Mouse (Mus musculus) midbrain, embryonic 12.5 days (tissue): ENCODE data around the gene Lypd6b. TPM values are rescaled to one million over a fixed set of nuclear protein-coding genes. Genes with fewer than 3 reads are reported as not detected.

Experiments
- ATAC-seq: fragments of 200-750 bp; cut with Nextera tagmentation; 2 replicates; pipeline ENCODE4 v1.8.0; 2017; ENCODE audit warnings: low read depth, moderate TSS enrichment, moderate library complexity; ENCODE audit not compliant: low FRiP score
- H3K27ac ChIP-seq: fragments of 300-500 bp; sonication (generic); replicated peaks from 2 replicates; pipeline ENCODE4 v1.5.1; 2016; ENCODE audit warnings: mild to moderate bottlenecking
- H3K27me3 ChIP-seq: fragments of 300-500 bp; sonication (generic); 2 replicates; pipeline ENCODE4 v1.6.1; 2016; ENCODE audit warnings: mild to moderate bottlenecking
- H3K36me3 ChIP-seq: fragments of 300-500 bp; sonication (generic); 2 replicates; pipeline ENCODE4 v1.6.1; 2016
- H3K4me1 ChIP-seq: fragments of 300-500 bp; sonication (generic); 2 replicates; pipeline ENCODE4 v1.6.1; 2016
- H3K4me2 ChIP-seq: fragments of 300-500 bp; sonication (generic); replicated peaks from 2 replicates; pipeline ENCODE4 v1.6.1; 2016; ENCODE audit warnings: mild to moderate bottlenecking, moderate library complexity
- H3K4me3 ChIP-seq: fragments of 300-500 bp; sonication (generic); 2 replicates; pipeline ENCODE4 v1.5.1; 2016; ENCODE audit warnings: mild to moderate bottlenecking
- H3K9ac ChIP-seq: fragments of 300-500 bp; sonication (generic); replicated peaks from 2 replicates; pipeline ENCODE4 v1.6.1; 2016; ENCODE audit warnings: mild to moderate bottlenecking, moderate library complexity
- H3K9me3 ChIP-seq: fragments of 300-500 bp; sonication (generic); 2 replicates; pipeline ENCODE4 v1.6.1; 2016; ENCODE audit warnings: mild to moderate bottlenecking
- WGBS: fragments of 180-500 bp; shearing (Covaris S2); methylation state at CpG from one replicate; pipeline ENCODE4 v1.1.7; 2016; 5-methylcytosine and 5-hydroxymethylcytosine counted together
- polyA plus RNA-seq: library from polyadenylated mRNA; unstranded; fragments of >200 nt; fragmentation: Nextera tagmentation; extraction: Ambion mirVana; gene quantifications from 2 replicates; pipeline ENCODE4 v1.2.1, GENCODE M21; 2016

Lypd6b gene
- polyA plus RNA-seq, 1 experiment from 2014 or later = 0.89 TPM

GRCm38 (mm10) chr2:49860219-49860962, 72.9 kb downstream of the Lypd6b start:
- no peak for ATAC-seq
- Histone ChIP-seq H3K27me3 (no peaks in the 10 kb centered on the region), H3K9me3 (no peaks in the 10 kb centered on the region), H3K4me1 (no peaks in the 10 kb centered on the region), H3K27ac (no peak overlapping the region), H3K9ac (no peak overlapping the region), H3K4me2 (no peak overlapping the region), H3K4me3 (no peak overlapping the region), H3K36me3 (no peaks in the 10 kb centered on the region)
- 51% methylated on average over 11 of the region's 11 CpGs for WGBS

- Histone ChIP-seq H3K4me2 (no peak overlapping the region), H3K36me3 (no peaks in the 10 kb centered on the region), H3K27ac (no peak overlapping the region), H3K27me3 (no peaks in the 10 kb centered on the region), H3K4me3 (no peak overlapping the region), H3K4me1 (no peaks in the 10 kb centered on the region), H3K9me3 (no peaks in the 10 kb centered on the region), H3K9ac (no peak overlapping the region)
- 34% methylated on average over 10 of the region's 12 CpGs for WGBS
- ATAC-seq = no peak
Observed at GRCm38 (mm10) chr2:49860969-49861592, 73.6 kb downstream of the Lypd6b start.

- 70% methylated on average over 8 of the region's 8 CpGs for WGBS
- ATAC-seq = no peak
- H3K4me1 ChIP-seq = no peaks in the 10 kb centered on the region
Observed at GRCm38 (mm10) chr2:49861658-49862057, 74.2 kb downstream of the Lypd6b start.

GRCm38 (mm10) chr2:49868116-49868858, 80.8 kb downstream of the Lypd6b start:
- Histone ChIP-seq H3K27me3 (no peaks in the 10 kb centered on the region), H3K9ac (no peak overlapping the region), H3K36me3 (no peaks in the 10 kb centered on the region), H3K4me1 (peaks cover 3% of the 10 kb centered on the region; the same call in 1 of the 2 replicates), H3K9me3 (no peaks in the 10 kb centered on the region), H3K4me3 (no peak overlapping the region), H3K4me2 (no peak overlapping the region), H3K27ac (no peak overlapping the region)
- ATAC-seq = no peak
- WGBS = 82% methylated on average over 9 of the region's 9 CpGs

More at GRCm38 (mm10) chr2:49861658-49862057, 74.2 kb downstream of the Lypd6b start:
- Histone ChIP-seq H3K4me3 (no peak overlapping the region), H3K36me3 (no peaks in the 10 kb centered on the region), H3K27ac (no peak overlapping the region), H3K9me3 (no peaks in the 10 kb centered on the region), H3K4me2 (no peak overlapping the region), H3K27me3 (no peaks in the 10 kb centered on the region), H3K9ac (no peak overlapping the region)

GRCm38 (mm10) chr2:49869044-49869443, 81.6 kb downstream of the Lypd6b start:
- WGBS = 57% methylated on average over 7 of the region's 7 CpGs
- no peak overlapping the region for H3K27ac ChIP-seq

GRCm38 (mm10) chr2:49869782-49870514, 82.5 kb downstream of the Lypd6b start:
- no peak overlapping the region for H3K9ac ChIP-seq
- peaks cover 3% of the 10 kb centered on the region; the same call in 1 of the 2 replicates for H3K4me1 ChIP-seq
- ATAC-seq = no peak
- no peak overlapping the region for H3K27ac ChIP-seq
- WGBS = 91% methylated on average over 10 of the region's 10 CpGs
- H3K27me3 ChIP-seq = no peaks in the 10 kb centered on the region
- no peaks in the 10 kb centered on the region for H3K9me3 ChIP-seq
- H3K4me3 ChIP-seq = no peak overlapping the region
- no peak overlapping the region for H3K4me2 ChIP-seq
- H3K36me3 ChIP-seq = no peaks in the 10 kb centered on the region

More at GRCm38 (mm10) chr2:49869044-49869443, 81.6 kb downstream of the Lypd6b start:
- Histone ChIP-seq H3K4me2 (no peak overlapping the region), H3K27me3 (no peaks in the 10 kb centered on the region), H3K9ac (no peak overlapping the region), H3K36me3 (no peaks in the 10 kb centered on the region), H3K9me3 (no peaks in the 10 kb centered on the region), H3K4me1 (peaks cover 3% of the 10 kb centered on the region; the same call in 1 of the 2 replicates), H3K4me3 (no peak overlapping the region)
- no peak for ATAC-seq

GRCm38 (mm10) chr2:49871012-49871411, 83.5 kb downstream of the Lypd6b start:
- ATAC-seq = no peak
- no peaks in the 10 kb centered on the region for H3K9me3 ChIP-seq
- no peaks in the 10 kb centered on the region for H3K36me3 ChIP-seq
- no peak overlapping the region for H3K27ac ChIP-seq
- no peak overlapping the region for H3K9ac ChIP-seq
- H3K27me3 ChIP-seq = no peaks in the 10 kb centered on the region
- H3K4me2 ChIP-seq = no peak overlapping the region
- peaks cover 3% of the 10 kb centered on the region; the same call in 1 of the 2 replicates for H3K4me1 ChIP-seq
- WGBS = 96% methylated on average over 1 of the region's 1 CpGs
- H3K4me3 ChIP-seq = no peak overlapping the region

GRCm38 (mm10) chr2:49880507-49880906, 93.0 kb downstream of the Lypd6b start:
- 87% methylated on average over 9 of the region's 9 CpGs for WGBS
- Histone ChIP-seq H3K4me1 (peaks cover 3% of the 10 kb centered on the region; the same call in 1 of the 2 replicates), H3K27me3 (no peaks in the 10 kb centered on the region), H3K4me2 (no peak overlapping the region), H3K27ac (no peak overlapping the region), H3K9me3 (no peaks in the 10 kb centered on the region), H3K36me3 (no peaks in the 10 kb centered on the region), H3K9ac (no peak overlapping the region), H3K4me3 (no peak overlapping the region)
- ATAC-seq = no peak

GRCm38 (mm10) chr2:49881002-49881401, 93.5 kb downstream of the Lypd6b start:
- Histone ChIP-seq H3K27me3 (no peaks in the 10 kb centered on the region), H3K4me2 (no peak overlapping the region), H3K4me1 (peaks cover 3% of the 10 kb centered on the region; the same call in 1 of the 2 replicates), H3K9ac (no peak overlapping the region), H3K9me3 (no peaks in the 10 kb centered on the region), H3K4me3 (no peak overlapping the region), H3K27ac (no peak overlapping the region), H3K36me3 (no peaks in the 10 kb centered on the region)
- ATAC-seq = no peak
- 96% methylated on average over 1 of the region's 1 CpGs for WGBS

- Histone ChIP-seq H3K36me3 (no peaks in the 10 kb centered on the region), H3K4me1 (peaks cover 3% of the 10 kb centered on the region; the same call in 1 of the 2 replicates), H3K4me3 (no peak overlapping the region), H3K9me3 (no peaks in the 10 kb centered on the region), H3K4me2 (no peak overlapping the region), H3K9ac (no peak overlapping the region), H3K27me3 (no peaks in the 10 kb centered on the region), H3K27ac (no peak overlapping the region)
- ATAC-seq = no peak
- WGBS = 100% methylated on average over 1 of the region's 1 CpGs
Observed at GRCm38 (mm10) chr2:49882461-49882860, 95.0 kb downstream of the Lypd6b start.

GRCm38 (mm10) chr2:49883990-49884389, 96.5 kb downstream of the Lypd6b start:
- Histone ChIP-seq H3K4me3 (no peak overlapping the region), H3K9ac (no peak overlapping the region), H3K36me3 (no peaks in the 10 kb centered on the region), H3K27ac (no peak overlapping the region), H3K4me1 (peaks cover 8% of the 10 kb centered on the region; the same call in 1 of the 2 replicates), H3K4me2 (no peak overlapping the region), H3K27me3 (no peaks in the 10 kb centered on the region), H3K9me3 (no peaks in the 10 kb centered on the region)
- WGBS = 23% methylated on average over 3 of the region's 3 CpGs
- ATAC-seq = no peak
